Mouse (Mus musculus) lung, adult 2 months (tissue): ENCODE results near the gene Zfp330.

Experiments used
- CTCF ChIP-seq: fragments of 200-500 bp; IDR thresholded peaks from 2 replicates; pipeline ENCODE4 v1.5.1; 2011; ENCODE audit warnings: mild to moderate bottlenecking, low read length, control low read depth; ENCODE audit not compliant: insufficient read depth
- POLR2A ChIP-seq: fragments of 200-500 bp; IDR thresholded peaks from 2 replicates; pipeline ENCODE4 v1.6.1; 2011; ENCODE audit warnings: low read depth, mild to moderate bottlenecking, control low read depth, low read length, borderline replicate concordance; ENCODE audit errors: extremely low read depth

DNA sequence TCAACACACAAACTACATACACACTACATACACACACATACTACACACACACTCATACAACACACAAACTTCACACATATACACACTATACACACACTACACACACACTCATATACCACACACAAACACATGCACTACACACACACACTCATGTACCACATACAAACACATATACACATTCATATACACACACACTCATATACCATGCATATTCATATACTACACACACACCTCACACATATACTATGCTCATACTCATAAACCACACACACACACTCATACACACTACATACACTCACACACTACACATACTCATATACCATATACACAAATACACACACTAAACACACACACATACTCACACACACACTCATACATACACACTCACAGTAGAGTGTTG is 27.3 kb downstream of the Zfp330 start:
- TF ChIP-seq CTCF (no peak), POLR2A (no peak)
